Comparison of ENCODE assay signal across 15 mouse cellular contexts in genomic region chr4:40473911-40474310, GRCm38 (mm10). TPM values are rescaled to one million over a fixed set of nuclear protein-coding genes. Genes with fewer than 3 reads are reported as not detected.
DNase-seq lines count a peak whose midpoint lies in the region; ATAC-seq and TF ChIP-seq lines count a peak whose summit lies in the region.
"Had no signal": no experiment of that assay in that cellular context is flagged by ENCODE, and none has a peak within 500 bp of the region (broad histone marks: within the 10 kb centered on the region; RNA-seq: fewer than 3 reads in every experiment).

No protein-coding gene starts in this region.

- H3K4me2 ChIP-seq in forebrain, embryonic 15.5 days (replicated peaks), result no peak overlapping the region
- H3K4me2 ChIP-seq in forebrain, embryonic 14.5 days (ENCODE audit: low read length), result no peak overlapping the region
- no peak overlapping the region for H3K4me2 ChIP-seq in hindbrain, embryonic 11.5 days (replicated peaks; ENCODE audit: low read depth, low read length)
- H3K4me2 ChIP-seq in hindbrain, embryonic 12.5 days (replicated peaks), result no peak overlapping the region
- peak overlapping the region; percentile 68; the same call in 1 of the 2 replicates for H3K4me2 ChIP-seq in lung, embryonic 14.5 days

- H3K27ac ChIP-seq in forebrain, embryonic 15.5 days (replicated peaks), result no peak overlapping the region
- H3K27ac ChIP-seq in forebrain, embryonic 14.5 days (ENCODE audit: low read depth, low read length), result no peak overlapping the region
- no peak overlapping the region for H3K27ac ChIP-seq in hindbrain, embryonic 11.5 days (ENCODE audit: low read depth, low read length)
- H3K27ac ChIP-seq in hindbrain, embryonic 12.5 days, result no peak overlapping the region
- H3K27ac ChIP-seq in lung, embryonic 14.5 days (ENCODE audit: low read depth), result no peak overlapping the region
- no peak overlapping the region for H3K27ac ChIP-seq in embryonic facial prominence, embryonic 10.5 days (replicated peaks)
- H3K27ac ChIP-seq: embryonic facial prominence, embryonic 13.5 days; liver, embryonic 13.5 days had no signal

- TF ChIP-seq CTCF in lung, embryonic 14.5 days (IDR thresholded peaks at IDR 0.05; ENCODE audit: low read depth), result no peak

- H3K9me3 ChIP-seq in forebrain, embryonic 15.5 days, result no peaks in the 10 kb centered on the region
- no peaks in the 10 kb centered on the region for H3K9me3 ChIP-seq in forebrain, embryonic 14.5 days (replicated peaks; ENCODE audit: control insufficient read depth, low read length)
- no peaks in the 10 kb centered on the region for H3K9me3 ChIP-seq in hindbrain, embryonic 11.5 days (ENCODE audit: control insufficient read depth, low read length)
- H3K9me3 ChIP-seq in hindbrain, embryonic 12.5 days (replicated peaks), result no peaks in the 10 kb centered on the region
- H3K9me3 ChIP-seq in lung, embryonic 14.5 days (ENCODE audit: low read depth, low read length), result no peaks in the 10 kb centered on the region
- H3K9me3 ChIP-seq in embryonic facial prominence, embryonic 10.5 days, result no peaks in the 10 kb centered on the region
- H3K9me3 ChIP-seq: embryonic facial prominence, embryonic 13.5 days; liver, embryonic 13.5 days had no signal

- H3K27me3 ChIP-seq in forebrain, embryonic 15.5 days, result 0 out of 2 replicates have a peak, but pooled peaks cover 13% of the 10 kb centered on the region
- H3K27me3 ChIP-seq in forebrain, embryonic 14.5 days (replicated peaks; ENCODE audit: control insufficient read depth, insufficient read depth, low read length), result 0 out of 2 replicates have a peak, but pooled peaks cover 5% of the 10 kb centered on the region
- H3K27me3 ChIP-seq in hindbrain, embryonic 11.5 days (ENCODE audit: control insufficient read depth, insufficient read depth, low read length), result 0 out of 2 replicates have a peak, but pooled peaks cover 2% of the 10 kb centered on the region
- peaks cover 30% of the 10 kb centered on the region for H3K27me3 ChIP-seq in hindbrain, embryonic 12.5 days
- H3K27me3 ChIP-seq in lung, embryonic 14.5 days (ENCODE audit: insufficient read depth, low read length), result peaks cover 23% of the 10 kb centered on the region
- H3K27me3 ChIP-seq in embryonic facial prominence, embryonic 10.5 days (replicated peaks; ENCODE audit: low read depth, poor library complexity, severe bottlenecking), result peaks cover 45% of the 10 kb centered on the region

- no peaks in the 10 kb centered on the region for H3K36me3 ChIP-seq in forebrain, embryonic 15.5 days
- no peaks in the 10 kb centered on the region for H3K36me3 ChIP-seq in forebrain, embryonic 14.5 days (ENCODE audit: control insufficient read depth, insufficient read depth, low read length)
- no peaks in the 10 kb centered on the region for H3K36me3 ChIP-seq in hindbrain, embryonic 11.5 days (ENCODE audit: control insufficient read depth, insufficient read depth, low read length)
- H3K36me3 ChIP-seq in hindbrain, embryonic 12.5 days, result no peaks in the 10 kb centered on the region
- H3K36me3 ChIP-seq in lung, embryonic 14.5 days (ENCODE audit: insufficient read depth), result no peaks in the 10 kb centered on the region
- no peaks in the 10 kb centered on the region for H3K36me3 ChIP-seq in embryonic facial prominence, embryonic 10.5 days (replicated peaks)
- H3K36me3 ChIP-seq: embryonic facial prominence, embryonic 13.5 days; liver, embryonic 13.5 days had no signal

- peaks cover 7% of the 10 kb centered on the region; the same call in 1 of the 2 replicates for H3K4me1 ChIP-seq in forebrain, embryonic 15.5 days
- H3K4me1 ChIP-seq in forebrain, embryonic 14.5 days (ENCODE audit: control insufficient read depth, insufficient read depth, low read length), result no peaks in the 10 kb centered on the region
- no peaks in the 10 kb centered on the region; the same call in 1 of the 2 replicates for H3K4me1 ChIP-seq in hindbrain, embryonic 11.5 days (replicated peaks; ENCODE audit: control insufficient read depth, insufficient read depth, low read length)
- H3K4me1 ChIP-seq in hindbrain, embryonic 12.5 days, result 0 out of 2 replicates have a peak, but pooled peaks cover 2% of the 10 kb centered on the region
- no peaks in the 10 kb centered on the region for H3K4me1 ChIP-seq in lung, embryonic 14.5 days (ENCODE audit: insufficient read depth)
- H3K4me1 ChIP-seq in embryonic facial prominence, embryonic 10.5 days, result peaks cover 12% of the 10 kb centered on the region
- H3K4me1 ChIP-seq: liver, embryonic 13.5 days had no signal

- no peak for DNase-seq in forebrain, embryonic 14.5 days (ENCODE audit: low spot score)
- DNase-seq in hindbrain, embryonic 11.5 days (ENCODE audit: low spot score), result peak; percentile 10
- no peak for DNase-seq in lung, embryonic 14.5 days
- DNase-seq in lung, adult 18-20 months, result no peak
- no peak for DNase-seq in embryonic facial prominence, embryonic 10.5 days (ENCODE audit: low spot score)
- DNase-seq: adrenal gland, postnatal 10 days; cerebellum, adult 11 months; gastrocnemius, postnatal 36 days; kidney, adult 9 months; liver, embryonic 13.5 days; lung, postnatal 10 days; thymus, postnatal 36 days had no signal

- no peak overlapping the region for H3K9ac ChIP-seq in forebrain, embryonic 15.5 days (replicated peaks)
- H3K9ac ChIP-seq in forebrain, embryonic 14.5 days (ENCODE audit: low read length), result no peak overlapping the region
- H3K9ac ChIP-seq in hindbrain, embryonic 11.5 days (ENCODE audit: low read depth, low read length), result no peak overlapping the region
- H3K9ac ChIP-seq in hindbrain, embryonic 12.5 days, result no peak overlapping the region
- no peak overlapping the region for H3K9ac ChIP-seq in lung, embryonic 14.5 days
- H3K9ac ChIP-seq: liver, embryonic 13.5 days had no signal

- H3K4me3 ChIP-seq in forebrain, embryonic 15.5 days, result no peak overlapping the region
- no peak overlapping the region for H3K4me3 ChIP-seq in forebrain, embryonic 14.5 days (ENCODE audit: low read depth, low read length)
- H3K4me3 ChIP-seq in hindbrain, embryonic 11.5 days (ENCODE audit: low read depth, low read length), result no peak overlapping the region
- H3K4me3 ChIP-seq in hindbrain, embryonic 12.5 days, result no peak overlapping the region
- no peak overlapping the region for H3K4me3 ChIP-seq in lung, embryonic 14.5 days (ENCODE audit: low read depth, low read length)
- peak overlapping the region; percentile 56; the same call in 1 of the 2 replicates for H3K4me3 ChIP-seq in embryonic facial prominence, embryonic 10.5 days

- ATAC-seq in forebrain, embryonic 15.5 days (replicated peaks), result 0 out of 2 replicates have a peak, but pooled peaks have one; percentile 21
- ATAC-seq in forebrain, embryonic 14.5 days, result no peak
- no peak for ATAC-seq in hindbrain, embryonic 11.5 days (ENCODE audit: low FRiP score)
- ATAC-seq in hindbrain, embryonic 12.5 days (ENCODE audit: low FRiP score), result no peak
- no peak for ATAC-seq in lung, embryonic 14.5 days (ENCODE audit: insufficient read depth)

- 84% methylated on average over 9 of the region's 9 CpGs for WGBS in forebrain, embryonic 15.5 days
- 81% methylated on average over 9 of the region's 9 CpGs for WGBS in forebrain, embryonic 14.5 days
- WGBS in hindbrain, embryonic 11.5 days, result 76% methylated on average over 9 of the region's 9 CpGs
- WGBS in hindbrain, embryonic 12.5 days, result 74% methylated on average over 9 of the region's 9 CpGs
- 70% methylated on average over 9 of the region's 9 CpGs for WGBS in lung, embryonic 14.5 days
- 75% methylated on average over 9 of the region's 9 CpGs for WGBS in embryonic facial prominence, embryonic 10.5 days

RNA-seq across cellular contexts. Expression of gene Tmem215, which starts 1.9 kb away (rescaled TPM):
- polyA plus RNA-seq in forebrain, embryonic 15.5 days (2015; fragmentation: Nextera tagmentation; extraction: Ambion mirVana), result 0.56 and 0.74 TPM in 2 replicates
- polyA plus RNA-seq in forebrain, embryonic 14.5 days (2014; fragmentation: Nextera tagmentation; extraction: Ambion mirVana), result 0.57 and 0.77 TPM in 2 replicates
- 0.14 and 0.37 TPM in 2 replicates for polyA plus RNA-seq in hindbrain, embryonic 11.5 days (2014; fragmentation: Nextera tagmentation; extraction: Ambion mirVana)
- 0.09 and 0.14 TPM in 2 replicates for polyA plus RNA-seq in hindbrain, embryonic 12.5 days (2016; fragmentation: Nextera tagmentation; extraction: Ambion mirVana)
- 0.65 and 0.80 TPM in 2 replicates for polyA plus RNA-seq in lung, embryonic 14.5 days (2014; fragmentation: Nextera tagmentation; extraction: Ambion mirVana)
- 0.06 and 0.32 TPM in 2 replicates for polyA plus RNA-seq in embryonic facial prominence, embryonic 10.5 days (2016; fragmentation: Nextera tagmentation; extraction: Ambion mirVana)
